Mouse (Mus musculus): ENCODE measurements around the gene Adcy1.

Gene Adcy1

DNA sequence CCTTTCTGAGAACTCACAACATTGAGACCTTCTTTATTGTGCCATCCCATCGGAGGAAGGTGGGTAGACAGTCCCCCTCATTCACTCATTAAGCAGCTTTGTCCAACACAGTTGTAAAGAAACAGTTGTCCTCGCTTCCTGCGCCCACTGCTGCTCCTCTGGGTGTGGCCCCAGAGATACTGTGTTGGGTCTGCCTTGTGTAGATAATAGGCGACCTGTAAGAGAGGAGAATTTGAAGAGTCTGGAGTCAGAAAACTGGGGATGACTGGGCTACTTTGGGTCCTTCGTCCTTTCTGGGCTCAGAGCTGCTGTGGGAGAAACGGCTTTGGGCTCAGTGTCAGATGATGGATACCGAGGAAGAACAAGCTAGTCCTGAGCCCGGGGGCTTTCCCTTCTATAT, 75.1 kb downstream of the Adcy1 start:
- no peak for DNase-seq

GRCm38 (mm10) chr11:7140449-7140848, 77.2 kb downstream of the Adcy1 start:
- DNase-seq, result no peak

DNA sequence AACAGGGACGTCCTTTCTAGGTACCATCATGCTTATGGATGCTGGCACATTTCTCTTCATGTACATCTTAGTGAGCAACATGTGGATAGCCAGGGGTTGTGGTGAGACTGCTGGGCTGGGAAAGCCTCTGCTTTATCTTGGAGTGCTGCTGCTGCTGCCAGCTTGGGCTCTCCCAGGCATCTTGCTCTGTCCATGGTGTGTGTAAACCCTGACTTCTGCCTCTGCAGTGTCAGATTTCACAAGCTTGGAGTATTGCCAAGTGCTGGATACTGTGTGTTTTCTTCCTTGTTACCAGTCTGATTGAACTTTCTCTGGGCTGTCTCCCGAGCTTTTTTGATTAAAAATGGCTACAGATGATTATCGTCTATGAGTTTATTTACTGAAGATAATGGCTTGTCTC, 79.4 kb downstream of the Adcy1 start:
- DNase-seq, result no peak

DNA sequence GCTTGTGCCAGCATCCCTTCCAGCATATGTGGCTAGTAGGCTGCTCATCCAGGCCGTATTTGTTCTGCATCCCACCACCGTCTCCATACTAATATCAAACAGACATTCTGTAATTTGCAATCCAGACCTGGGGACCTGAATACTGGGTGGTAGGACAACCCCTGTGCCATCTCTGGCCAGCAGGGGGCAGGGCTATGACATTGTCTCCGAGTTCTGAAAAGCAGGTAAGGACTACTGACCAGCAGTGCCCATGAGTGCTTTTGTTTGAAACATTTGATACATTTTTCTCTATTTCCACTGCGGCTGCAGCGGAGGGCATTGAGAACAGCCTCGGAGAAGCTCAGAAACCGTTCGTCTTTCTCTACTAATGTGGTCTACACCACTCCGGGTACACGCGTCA, 81.1 kb downstream of the Adcy1 start:
- DNase-seq, result peak in 1 of 2 experiments; percentile 21

GRCm38 (mm10) chr11:7145221-7145620, 81.9 kb downstream of the Adcy1 start:
- no peak for DNase-seq

- DNase-seq, result no peak
Measured at GRCm38 (mm10) chr11:7147536-7147935, 84.2 kb downstream of the Adcy1 start.

DNA sequence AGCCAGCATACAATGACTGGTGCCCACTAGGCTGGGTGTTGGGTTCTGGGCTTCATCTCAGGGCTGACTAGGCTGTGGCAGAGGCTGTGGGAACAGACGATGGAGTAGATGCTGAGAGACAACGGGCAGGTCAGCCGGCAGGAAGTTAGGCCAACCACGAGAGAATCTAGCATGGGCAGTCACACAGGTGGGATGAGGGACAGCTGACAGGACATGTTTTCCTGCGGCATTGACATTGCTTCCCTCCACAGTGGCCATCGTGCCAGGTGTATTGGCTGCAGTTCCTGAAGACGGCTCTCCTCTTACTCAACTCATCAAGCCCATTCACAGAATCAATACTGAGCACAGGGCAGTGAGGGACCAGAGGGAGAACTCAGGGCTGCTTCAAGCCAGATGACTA, 84.7 kb downstream of the Adcy1 start:
- DNase-seq, result no peak

GRCm38 (mm10) chr11:7149471-7149870, 86.2 kb downstream of the Adcy1 start:
- DNase-seq, result no peak

- no peak for DNase-seq
Measured at GRCm38 (mm10) chr11:7150511-7150910, 87.2 kb downstream of the Adcy1 start.

GRCm38 (mm10) chr11:7152371-7152770, 89.1 kb downstream of the Adcy1 start:
- DNase-seq, result no peak

GRCm38 (mm10) chr11:7153081-7153480, 89.8 kb downstream of the Adcy1 start:
- no peak for DNase-seq

DNA sequence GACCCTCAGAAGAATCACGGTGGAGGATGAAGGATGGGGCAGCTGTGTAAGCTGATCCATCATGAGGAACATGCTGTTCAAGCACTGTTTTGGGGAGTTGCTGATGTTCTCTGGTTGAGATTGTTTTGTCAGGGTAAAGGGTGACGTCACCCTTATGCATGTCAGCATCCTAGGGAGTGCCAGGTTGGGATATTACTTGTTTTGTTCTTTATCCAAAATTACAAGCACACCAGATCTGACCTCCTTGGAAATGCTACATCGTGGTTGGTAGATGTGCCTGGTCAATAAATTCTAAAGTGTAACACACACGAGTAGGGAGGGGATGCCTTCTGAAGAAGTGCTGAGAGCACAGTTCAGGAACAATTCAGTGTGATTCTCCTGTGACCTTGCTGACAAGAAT, 93.1 kb downstream of the Adcy1 start:
- no peak for DNase-seq

GRCm38 (mm10) chr11:7158196-7158595, 94.9 kb downstream of the Adcy1 start:
- no peak for DNase-seq

- no peak for DNase-seq
Measured at GRCm38 (mm10) chr11:7160146-7160545, 96.9 kb downstream of the Adcy1 start.

GRCm38 (mm10) chr11:7160637-7161101, 97.4 kb downstream of the Adcy1 start:
- no peak for DNase-seq

DNA sequence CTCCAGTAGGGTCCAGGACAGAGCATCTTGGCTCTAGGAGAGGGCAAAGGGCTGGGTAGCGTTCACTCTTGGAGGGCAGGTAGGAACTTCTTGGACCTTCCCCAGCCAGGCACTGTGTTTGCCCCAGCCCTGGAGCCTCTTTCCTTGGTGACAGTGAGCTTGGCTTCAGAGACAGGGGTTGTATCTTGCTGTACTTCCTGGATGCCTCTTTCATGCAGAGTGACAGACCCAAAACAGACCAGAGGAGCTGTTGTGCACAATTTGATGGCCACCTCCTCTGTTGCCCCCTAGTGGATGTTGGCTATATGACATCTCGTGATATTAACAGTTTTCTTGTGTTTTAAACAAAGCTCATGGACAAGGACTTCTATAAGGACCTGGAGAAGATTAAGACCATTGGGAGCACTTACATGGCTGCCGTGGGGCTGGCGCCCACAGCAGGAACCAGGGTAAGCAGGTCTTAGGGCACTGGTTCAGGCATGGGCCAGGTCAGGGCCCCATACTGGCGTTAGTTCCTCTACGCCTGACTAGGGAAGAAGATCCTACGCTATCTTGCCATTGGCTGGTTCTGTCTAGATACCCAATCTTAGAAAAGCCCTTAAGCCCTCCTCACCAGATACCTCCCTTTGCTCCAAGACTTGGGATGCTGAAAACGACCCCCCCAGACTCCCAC, 98.3 kb downstream of the Adcy1 start:
- no peak for DNase-seq

- DNase-seq, result no peak
Measured at GRCm38 (mm10) chr11:7164416-7164815, 101.1 kb downstream of the Adcy1 start.

DNA sequence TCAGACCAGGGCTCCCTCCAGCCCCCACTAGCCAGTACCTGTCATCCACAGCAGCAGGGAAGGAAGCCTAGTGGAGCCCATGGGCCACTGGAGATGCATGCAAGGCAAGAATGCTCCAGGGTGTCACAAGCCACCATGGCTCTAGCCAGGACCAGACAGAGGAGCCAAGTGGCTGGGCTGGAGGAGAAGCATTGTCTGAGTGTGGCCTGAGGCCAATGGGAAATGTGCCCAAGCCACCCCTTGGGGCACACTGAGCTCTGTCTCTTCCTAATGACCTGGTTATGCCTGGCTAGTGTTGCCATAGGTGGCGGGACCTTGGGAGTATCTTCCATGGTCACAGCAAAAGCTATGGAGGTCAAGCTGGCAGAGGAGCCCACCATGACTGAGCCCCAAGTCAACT, 106.4 kb downstream of the Adcy1 start:
- no peak for DNase-seq

- DNase-seq, result no peak
Measured at GRCm38 (mm10) chr11:7173664-7174063, 110.4 kb downstream of the Adcy1 start.

GRCm38 (mm10) chr11:7178724-7179123, 115.4 kb downstream of the Adcy1 start:
- DNase-seq, result no peak

DNA sequence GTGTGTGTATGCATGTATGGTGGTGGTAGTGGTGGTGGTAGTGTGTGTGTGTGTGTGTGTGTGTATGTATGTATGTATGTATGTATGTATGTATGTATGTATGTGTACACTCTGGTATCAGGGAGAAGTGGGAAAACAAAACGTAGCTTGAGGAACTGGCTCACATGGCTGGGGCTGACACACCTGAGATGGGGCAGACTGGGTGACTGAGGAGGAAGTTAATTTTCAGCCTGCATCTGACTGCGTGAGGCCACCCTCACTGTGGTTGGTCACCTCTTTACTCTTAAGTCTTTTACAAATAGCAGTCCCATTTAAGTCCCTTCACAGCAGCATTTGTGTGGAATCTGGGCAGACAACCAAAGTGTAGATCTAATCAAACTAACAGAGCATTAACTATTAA, 116.0 kb downstream of the Adcy1 start:
- no peak for DNase-seq

DNA sequence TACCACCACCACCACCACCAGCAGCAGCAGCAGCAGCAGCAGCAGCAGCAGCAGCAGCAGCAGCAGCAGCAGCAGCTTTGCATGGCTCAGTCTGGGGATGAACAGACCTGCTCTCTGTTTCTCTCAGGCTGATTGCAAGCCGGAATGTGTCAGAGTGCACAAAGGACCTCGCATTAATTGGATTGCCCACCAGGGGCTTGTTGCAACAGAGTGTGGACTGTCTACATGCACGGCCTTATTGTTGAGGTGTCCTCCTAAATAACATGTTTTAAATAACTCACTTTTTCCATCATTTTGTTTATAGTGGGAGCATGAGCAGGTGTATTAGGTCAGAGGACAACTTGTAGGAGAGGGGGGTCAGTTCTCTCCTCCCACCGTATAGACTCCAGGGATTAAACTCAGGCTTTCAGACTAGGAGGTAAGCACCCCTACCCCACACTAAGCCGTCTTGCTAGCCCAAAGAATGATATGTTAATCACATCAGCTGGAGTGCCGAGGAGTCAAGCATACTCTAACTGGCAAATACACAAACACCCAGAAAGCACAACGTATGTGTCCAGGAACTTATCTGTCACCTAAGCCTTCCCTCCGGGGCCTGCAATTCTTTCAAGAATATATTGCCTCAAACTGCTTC, 119.2 kb downstream of the Adcy1 start:
- DNase-seq, result no peak

- DNase-seq, result no peak
Measured at GRCm38 (mm10) chr11:7184420-7184819, 121.1 kb downstream of the Adcy1 start.

DNA sequence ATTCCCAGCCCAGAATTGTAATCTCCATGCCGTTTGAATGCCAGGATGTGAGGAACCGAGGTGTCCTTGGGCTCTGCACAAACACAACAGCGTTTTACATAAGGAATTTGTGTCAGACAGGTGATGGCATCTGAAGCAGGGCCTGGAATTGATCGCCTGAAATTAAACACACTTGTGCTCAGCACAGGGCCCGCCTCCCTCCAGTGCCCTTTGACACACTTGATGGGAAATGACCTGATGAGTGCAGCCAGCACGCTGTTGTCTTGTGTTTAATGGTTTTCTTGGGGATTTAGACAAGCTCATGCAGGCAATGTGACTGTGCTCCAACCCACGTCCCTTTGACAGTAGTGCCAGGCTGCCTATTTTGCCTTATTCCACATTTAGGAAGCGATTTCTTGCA, 124.2 kb downstream of the Adcy1 start:
- DNase-seq, result no peak

- DNase-seq, result no peak
Measured at GRCm38 (mm10) chr11:7188469-7188868, 125.2 kb downstream of the Adcy1 start, which contains the start of gene Gm11985. TSS of gene Gm11985 (minus strand) at chr11:7188569.
